Mouse (Mus musculus) activated CD4-positive, CD25-positive, alpha-beta regulatory T cell, adult 4 months (primary cell): ENCODE measurements around the gene Ptf1a. TPM values are rescaled to one million over a fixed set of nuclear protein-coding genes. Genes with fewer than 3 reads are reported as not detected.

ENCODE experiments used
- ATAC-seq: one replicate; pipeline ENCODE4 v1.8.0; 2017
- polyA plus RNA-seq, 2 experiments: library from polyadenylated mRNA; unstranded; fragments of 100-300 nt; shearing (Covaris generic); gene quantifications; one replicate each; pipeline ENCODE4 v1.2.1; 2017

The Ptf1a gene
- polyA plus RNA-seq, 2 experiments from 2014 or later: not detected

- no peak for ATAC-seq
Measured at GRCm38 (mm10) chr2:19455228-19455627, 9.8 kb downstream of the Ptf1a start.

GRCm38 (mm10) chr2:19455857-19456482 is 10.5 kb downstream of the Ptf1a start:
- ATAC-seq: no peak

- no peak for ATAC-seq
Measured at GRCm38 (mm10) chr2:19458785-19459184, 13.3 kb downstream of the Ptf1a start.

GRCm38 (mm10) chr2:19461940-19462339 is 16.5 kb downstream of the Ptf1a start:
- ATAC-seq: no peak

GRCm38 (mm10) chr2:19490262-19490661 is 44.8 kb downstream of the Ptf1a start:
- no peak for ATAC-seq

Other genes starting within 250 kb of the Ptf1a start
- gene Armc3, start 246.4 kb upstream of the Ptf1a start, polyA plus RNA-seq: 1 to 10 TPM; 2.4 to 4.3 TPM
- gene Msrb2, start 74.2 kb upstream of the Ptf1a start, polyA plus RNA-seq: 10 to 100 TPM; 15.1 to 17.8 TPM
- gene 4921504E06Rik, start 108.3 kb downstream of the Ptf1a start, polyA plus RNA-seq: not detected
- under 1 TPM; 0.48 to 0.89 TPM for gene Otud1, start 212.1 kb downstream of the Ptf1a start, polyA plus RNA-seq